In the genomic region with DNA sequence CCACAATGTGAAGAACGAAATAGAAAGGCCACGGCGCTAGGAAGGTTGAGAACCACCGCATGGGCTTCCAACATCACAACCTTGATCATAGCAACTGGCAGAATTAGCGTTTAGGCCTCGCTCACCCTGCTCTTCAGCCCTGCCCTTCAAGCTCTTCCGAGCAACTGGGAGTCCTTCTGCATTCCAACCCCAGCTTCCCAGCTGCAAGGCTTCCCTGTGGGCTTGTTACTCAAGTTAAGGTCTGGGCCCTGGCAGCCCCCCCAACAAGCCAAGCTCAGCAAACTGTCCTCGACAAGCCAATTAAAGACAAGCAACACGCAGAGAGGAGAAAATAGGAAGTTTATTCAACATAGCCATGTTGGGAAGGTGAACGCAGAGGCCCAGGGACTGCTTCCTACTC, we compare ENCODE assay signal across 9 mouse cellular contexts. TPM values are rescaled to one million over a fixed set of nuclear protein-coding genes. Genes with fewer than 3 reads are reported as not detected.
DNase-seq lines count a peak whose midpoint lies in the region; ATAC-seq and TF ChIP-seq lines count a peak whose summit lies in the region.
"Had no signal": no experiment of that assay in that cellular context is flagged by ENCODE, and none has a peak within 500 bp of the region (broad histone marks: within the 10 kb centered on the region; RNA-seq: fewer than 3 reads in every experiment).

No protein-coding gene starts in this region.

- peaks cover 18% of the 10 kb centered on the region for H3K4me1 ChIP-seq in lung, embryonic 15.5 days
- H3K4me1 ChIP-seq in lung, adult 2 months (ENCODE audit: control insufficient read depth, insufficient read depth, low read length) = no peaks in the 10 kb centered on the region
- H3K4me1 ChIP-seq in forebrain, postnatal 0 days (ENCODE audit: insufficient read depth) = peaks cover 5% of the 10 kb centered on the region
- H3K4me1 ChIP-seq in limb, embryonic 12.5 days (replicated peaks) = peaks cover 21% of the 10 kb centered on the region
- peaks cover 18% of the 10 kb centered on the region for H3K4me1 ChIP-seq in stomach, embryonic 14.5 days (ENCODE audit: control insufficient read depth, insufficient read depth, low read length)

- TF ChIP-seq POLR2A in lung, adult 2 months (IDR thresholded peaks at IDR 0.05; ENCODE audit: borderline replicate concordance, extremely low read depth, low read depth, low read length) = no peak

- no peak overlapping the region for H3K9ac ChIP-seq in lung, embryonic 15.5 days
- no peak overlapping the region for H3K9ac ChIP-seq in forebrain, postnatal 0 days
- no peak overlapping the region; the same call in 1 of the 2 replicates for H3K9ac ChIP-seq in limb, embryonic 12.5 days (replicated peaks)
- no peak overlapping the region for H3K9ac ChIP-seq in stomach, embryonic 14.5 days (replicated peaks; ENCODE audit: low read depth, low read length)

- H3K9me3 ChIP-seq in lung, embryonic 15.5 days = no peaks in the 10 kb centered on the region
- H3K9me3 ChIP-seq in forebrain, postnatal 0 days (ENCODE audit: low read length) = no peaks in the 10 kb centered on the region
- H3K9me3 ChIP-seq in limb, embryonic 12.5 days = no peaks in the 10 kb centered on the region
- H3K9me3 ChIP-seq in stomach, embryonic 14.5 days (ENCODE audit: control insufficient read depth, low read depth, low read length) = no peaks in the 10 kb centered on the region

- TF ChIP-seq CTCF in lung, adult 2 months (IDR thresholded peaks at IDR 0.05; ENCODE audit: insufficient read depth, low read length) = no peak
- no peak; the same call in 1 of the 2 replicates for TF ChIP-seq CTCF in forebrain, postnatal 0 days (IDR thresholded peaks at IDR 0.05; ENCODE audit: low read depth)

- intact Hi-C loops in left cerebral cortex, postnatal 36 days (cut with DNase I) = no loop called here

- peak overlapping the region; percentile 92 for H3K27ac ChIP-seq in lung, embryonic 15.5 days
- peak overlapping the region; percentile 82; the same call in 1 of the 2 replicates for H3K27ac ChIP-seq in forebrain, postnatal 0 days (ENCODE audit: low read depth, low read length)
- H3K27ac ChIP-seq in limb, embryonic 12.5 days = peak overlapping the region; percentile 94
- peak overlapping the region; percentile 97 for H3K27ac ChIP-seq in stomach, embryonic 14.5 days (ENCODE audit: low read length)

- 42% methylated on average over 10 of the region's 10 CpGs for WGBS in lung, embryonic 15.5 days
- 55% methylated on average over 10 of the region's 10 CpGs for WGBS in lung, adult 2 months
- 55% methylated on average over 10 of the region's 10 CpGs for WGBS in forebrain, postnatal 0 days
- WGBS in limb, embryonic 12.5 days = 48% methylated on average over 10 of the region's 10 CpGs
- 50% methylated on average over 10 of the region's 10 CpGs for WGBS in stomach, embryonic 14.5 days

- H3K4me3 ChIP-seq in lung, embryonic 15.5 days = no peak overlapping the region
- H3K4me3 ChIP-seq in lung, adult 2 months (replicated peaks; ENCODE audit: extremely low read depth, low read depth, low read length) = no peak overlapping the region
- H3K4me3 ChIP-seq in forebrain, postnatal 0 days (ENCODE audit: low read depth, low read length) = no peak overlapping the region
- H3K4me3 ChIP-seq in limb, embryonic 12.5 days (replicated peaks) = no peak overlapping the region
- H3K4me3 ChIP-seq in stomach, embryonic 14.5 days (ENCODE audit: low read depth, low read length) = no peak overlapping the region

- H3K27me3 ChIP-seq in lung, embryonic 15.5 days = no peaks in the 10 kb centered on the region
- no peaks in the 10 kb centered on the region for H3K27me3 ChIP-seq in forebrain, postnatal 0 days (ENCODE audit: insufficient read depth, low read length)
- H3K27me3 ChIP-seq in limb, embryonic 12.5 days = no peaks in the 10 kb centered on the region
- H3K27me3 ChIP-seq in stomach, embryonic 14.5 days (ENCODE audit: control insufficient read depth, insufficient read depth, low read length) = no peaks in the 10 kb centered on the region
- H3K27me3 ChIP-seq: Patski had no signal

- H3K4me2 ChIP-seq in lung, embryonic 15.5 days = peak overlapping the region; percentile 60
- H3K4me2 ChIP-seq in forebrain, postnatal 0 days (ENCODE audit: low read depth) = no peak overlapping the region
- peak overlapping the region; percentile 50; the same call in 1 of the 2 replicates for H3K4me2 ChIP-seq in limb, embryonic 12.5 days
- peak overlapping the region; percentile 51 for H3K4me2 ChIP-seq in stomach, embryonic 14.5 days (replicated peaks; ENCODE audit: low read depth, low read length)

- no peak for DNase-seq in lung, adult 2 months
- DNase-seq in forebrain, postnatal 0 days = no peak
- no peak for DNase-seq in layer of hippocampus, postnatal 25 days (ENCODE audit: extremely low spot score in 1 of 2, low spot score in 1 of 2)
- no peak for DNase-seq in embryo, embryonic 9.5 days (ENCODE audit: extremely low spot score)
- no peak for DNase-seq in left cerebral cortex, postnatal 36 days (ENCODE audit: low spot score in 2 of 2)

- no peak for ATAC-seq in lung, embryonic 15.5 days (ENCODE audit: borderline replicate concordance, extremely low read depth, low FRiP score, low TSS enrichment)
- no peak for ATAC-seq in forebrain, postnatal 0 days
- no peak for ATAC-seq in limb, embryonic 12.5 days (ENCODE audit: insufficient number of reproducible peaks, insufficient read depth, low FRiP score, low TSS enrichment, low read depth)
- no peak for ATAC-seq in stomach, embryonic 14.5 days (ENCODE audit: insufficient number of reproducible peaks, insufficient read depth, low FRiP score, low read depth)

- H3K36me3 ChIP-seq in lung, embryonic 15.5 days = no peaks in the 10 kb centered on the region
- H3K36me3 ChIP-seq in forebrain, postnatal 0 days (ENCODE audit: insufficient read depth) = no peaks in the 10 kb centered on the region; the same call in 1 of the 2 replicates
- no peaks in the 10 kb centered on the region for H3K36me3 ChIP-seq in limb, embryonic 12.5 days
- no peaks in the 10 kb centered on the region for H3K36me3 ChIP-seq in stomach, embryonic 14.5 days (ENCODE audit: control insufficient read depth, insufficient read depth, low read length)

RNA-seq across cellular contexts. Expression of gene Prr5, which starts 14.4 kb away (rescaled TPM):
- polyA plus RNA-seq in lung, embryonic 15.5 days (2015; fragmentation: Nextera tagmentation; extraction: Ambion mirVana) = 22.1 and 23.7 TPM in 2 replicates
- polyA plus RNA-seq in lung, adult 2 months (2012; rRNA removed) = 12.9 and 14.1 TPM in 2 replicates
- total RNA-seq in forebrain, postnatal 0 days (2014; rRNA removed) = 8.6 and 17.2 TPM in 2 replicates
- polyA plus RNA-seq in forebrain, postnatal 0 days (2015; fragmentation: Nextera tagmentation; extraction: Ambion mirVana) = 17.8 and 28.2 TPM in 2 replicates
- polyA plus RNA-seq in limb, embryonic 12.5 days (2016; fragmentation: Nextera tagmentation; extraction: Ambion mirVana) = 16.7 and 20.7 TPM in 2 replicates
- 29.0 and 34.8 TPM in 2 replicates for polyA plus RNA-seq in stomach, embryonic 14.5 days (2014; fragmentation: Nextera tagmentation; extraction: Ambion mirVana)
- 10 to 100 TPM; 10.1 to 16.9 TPM for total RNA-seq in layer of hippocampus, postnatal 25 days (2021)
- total RNA-seq in left cerebral cortex, postnatal 36 days (2021) = 10 to 100 TPM; 11.8 to 12.0 TPM
